Mouse (Mus musculus): Measurements from ENCODE around the gene Mpig6b. TPM values are rescaled to one million over a fixed set of nuclear protein-coding genes. Genes with fewer than 3 reads are reported as not detected.

Gene Mpig6b
- polyA plus RNA-seq, 1 experiment from 2014 or later = 1.8 TPM

DNA sequence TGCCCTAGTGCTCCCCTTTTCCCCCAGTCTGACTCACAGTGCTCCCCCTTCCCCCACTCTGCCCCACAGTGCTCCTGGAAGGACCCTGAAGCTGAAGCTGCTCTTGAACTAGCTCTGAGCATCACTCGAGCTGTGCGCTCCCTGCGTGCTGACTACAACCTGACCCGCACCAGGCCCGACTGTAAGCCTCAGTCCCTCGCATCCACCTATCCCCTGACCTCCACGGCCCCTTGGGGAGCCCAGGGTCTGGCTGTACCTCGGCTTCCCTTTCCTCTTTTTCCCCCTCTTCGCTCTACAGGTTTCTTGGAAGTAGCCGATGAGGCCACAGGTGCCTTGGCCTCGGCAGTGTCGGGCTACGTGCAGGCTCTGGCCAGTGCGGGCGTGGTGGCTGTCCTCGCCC is 50.7 kb downstream of the Mpig6b start:
- peaks cover 46% of the 10 kb centered on the region for H3K36me3 ChIP-seq (ENCODE audit: control insufficient read depth, insufficient read depth, low read length)
- H3K27ac ChIP-seq (ENCODE audit: low read depth, low read length) = no peak overlapping the region
- H3K4me1 ChIP-seq (ENCODE audit: control insufficient read depth, insufficient read depth, low read length) = peaks cover 8% of the 10 kb centered on the region; the same call in 1 of the 2 replicates
- ATAC-seq (replicated peaks; ENCODE audit: insufficient number of reproducible peaks, low FRiP score, low TSS enrichment) = no peak
- no peaks in the 10 kb centered on the region for H3K9me3 ChIP-seq (replicated peaks; ENCODE audit: control insufficient read depth, low read length)
- 90% methylated on average over 16 of the region's 16 CpGs for WGBS (ENCODE audit: insufficient replicate concordance)
- no peaks in the 10 kb centered on the region for H3K27me3 ChIP-seq (ENCODE audit: control insufficient read depth, insufficient read depth, low read length)
- no peak overlapping the region for H3K4me3 ChIP-seq (ENCODE audit: low read depth, low read length)
- H3K9ac ChIP-seq (ENCODE audit: low read depth, low read length) = no peak overlapping the region
- no peak overlapping the region for H3K4me2 ChIP-seq

DNA sequence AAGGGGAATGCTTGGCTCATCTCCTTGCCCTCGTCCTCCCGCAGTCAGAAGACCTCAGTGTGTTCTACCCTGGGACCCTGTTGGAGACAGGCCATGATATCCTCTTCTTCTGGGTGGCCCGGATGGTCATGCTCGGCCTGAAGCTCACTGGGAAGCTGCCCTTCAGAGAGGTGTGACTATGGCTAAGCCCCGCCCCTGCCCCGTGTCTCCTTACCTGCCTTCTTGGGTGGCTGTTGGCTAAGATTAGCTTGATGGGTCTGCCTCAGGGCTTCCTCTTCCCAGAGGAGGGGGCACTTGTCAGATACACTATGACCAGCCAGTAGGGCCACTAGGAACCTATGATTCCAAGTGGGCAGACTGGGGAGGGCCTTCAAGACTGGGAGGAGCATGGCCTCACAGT is 52.8 kb downstream of the Mpig6b start:
- no peaks in the 10 kb centered on the region for H3K9me3 ChIP-seq (replicated peaks; ENCODE audit: control insufficient read depth, low read length)

More for the DNA sequence above, 52.8 kb downstream of the Mpig6b start:
- Histone ChIP-seq H3K4me2 (no peak overlapping the region), H3K4me1 (ENCODE audit: control insufficient read depth, insufficient read depth, low read length) (peaks cover 8% of the 10 kb centered on the region; the same call in 1 of the 2 replicates), H3K9ac (ENCODE audit: low read depth, low read length) (no peak overlapping the region), H3K27me3 (ENCODE audit: control insufficient read depth, insufficient read depth, low read length) (no peaks in the 10 kb centered on the region), H3K27ac (ENCODE audit: low read depth, low read length) (no peak overlapping the region), H3K36me3 (ENCODE audit: control insufficient read depth, insufficient read depth, low read length) (peaks cover 55% of the 10 kb centered on the region), H3K4me3 (ENCODE audit: low read depth, low read length) (no peak overlapping the region)
- 74% methylated on average over 6 of the region's 6 CpGs for WGBS (ENCODE audit: insufficient replicate concordance)
- ATAC-seq (replicated peaks; ENCODE audit: insufficient number of reproducible peaks, low FRiP score, low TSS enrichment) = no peak

Other genes with a start within 250 kb of the Mpig6b start
- gene Stk19, start 229.2 kb downstream of the Mpig6b start, polyA plus RNA-seq (2014; fragmentation: Nextera tagmentation; extraction: Ambion mirVana) = 15.7 and 17.8 TPM in 2 replicates
- gene Dxo, start 229.2 kb downstream of the Mpig6b start, polyA plus RNA-seq (2014; fragmentation: Nextera tagmentation; extraction: Ambion mirVana) = 37.3 and 38.7 TPM in 2 replicates
- gene Skiv2l, start 216.0 kb downstream of the Mpig6b start, polyA plus RNA-seq (2014; fragmentation: Nextera tagmentation; extraction: Ambion mirVana) = 24.3 and 30.3 TPM in 2 replicates
- 89.9 and 96.8 TPM in 2 replicates for gene Nelfe, start 215.8 kb downstream of the Mpig6b start, polyA plus RNA-seq (2014; fragmentation: Nextera tagmentation; extraction: Ambion mirVana)
- gene Cfb, start 203.7 kb downstream of the Mpig6b start, polyA plus RNA-seq (2014; fragmentation: Nextera tagmentation; extraction: Ambion mirVana) = 0.65 and 2.5 TPM in 2 replicates
- gene Zbtb12, start 186.7 kb downstream of the Mpig6b start, polyA plus RNA-seq (2014; fragmentation: Nextera tagmentation; extraction: Ambion mirVana) = 0.52 and 0.59 TPM in 2 replicates
- gene Gm20547, start 184.1 kb downstream of the Mpig6b start, polyA plus RNA-seq (2014; fragmentation: Nextera tagmentation; extraction: Ambion mirVana) = not detected in 2 replicates
- gene C2, start 167.9 kb downstream of the Mpig6b start, polyA plus RNA-seq (2014; fragmentation: Nextera tagmentation; extraction: Ambion mirVana) = 0.70 and 0.94 TPM in 2 replicates
- 32.4 and 42.3 TPM in 2 replicates for gene Ehmt2, start 167.7 kb downstream of the Mpig6b start, polyA plus RNA-seq (2014; fragmentation: Nextera tagmentation; extraction: Ambion mirVana)
- gene Slc44a4, start 151.7 kb downstream of the Mpig6b start, polyA plus RNA-seq (2014; fragmentation: Nextera tagmentation; extraction: Ambion mirVana) = 0.10 and 0.13 TPM in 2 replicates
- 16.0 and 16.6 TPM in 2 replicates for gene Neu1, start 134.9 kb downstream of the Mpig6b start, polyA plus RNA-seq (2014; fragmentation: Nextera tagmentation; extraction: Ambion mirVana)
- gene Hspa1b, start 106.9 kb downstream of the Mpig6b start, polyA plus RNA-seq (2014; fragmentation: Nextera tagmentation; extraction: Ambion mirVana) = 0.48 and 0.50 TPM in 2 replicates
- gene Gm20481, start 96.3 kb downstream of the Mpig6b start, polyA plus RNA-seq (2014; fragmentation: Nextera tagmentation; extraction: Ambion mirVana) = not detected in 2 replicates
- gene Hspa1a, start 94.0 kb downstream of the Mpig6b start, polyA plus RNA-seq (2014; fragmentation: Nextera tagmentation; extraction: Ambion mirVana) = 1.9 and 2.5 TPM in 2 replicates
- gene Hspa1l, start 93.5 kb downstream of the Mpig6b start, polyA plus RNA-seq (2014; fragmentation: Nextera tagmentation; extraction: Ambion mirVana) = 1.7 and 4.0 TPM in 2 replicates
- gene Lsm2, start 84.3 kb downstream of the Mpig6b start, polyA plus RNA-seq (2014; fragmentation: Nextera tagmentation; extraction: Ambion mirVana) = 162 and 169 TPM in 2 replicates
- 55.7 and 59.7 TPM in 2 replicates for gene Vars, start 65.2 kb downstream of the Mpig6b start, polyA plus RNA-seq (2014; fragmentation: Nextera tagmentation; extraction: Ambion mirVana)
- 0.20 and 0.27 TPM in 2 replicates for gene Vwa7, start 49.6 kb downstream of the Mpig6b start, polyA plus RNA-seq (2014; fragmentation: Nextera tagmentation; extraction: Ambion mirVana)
- gene Sapcd1, start 38.2 kb downstream of the Mpig6b start, polyA plus RNA-seq (2014; fragmentation: Nextera tagmentation; extraction: Ambion mirVana) = 1.8 and 2.1 TPM in 2 replicates
- gene Msh5, start 19.4 kb downstream of the Mpig6b start, polyA plus RNA-seq (2014; fragmentation: Nextera tagmentation; extraction: Ambion mirVana) = 4.4 and 4.6 TPM in 2 replicates
- 86.4 and 228 TPM in 2 replicates for gene Clic1, start 16.2 kb downstream of the Mpig6b start, polyA plus RNA-seq (2014; fragmentation: Nextera tagmentation; extraction: Ambion mirVana)
- gene Ddah2, start 7.1 kb downstream of the Mpig6b start, polyA plus RNA-seq (2014; fragmentation: Nextera tagmentation; extraction: Ambion mirVana) = 213 and 217 TPM in 2 replicates
- not detected in 2 replicates for gene Ly6g6c, start 796 bp downstream of the Mpig6b start, polyA plus RNA-seq (2014; fragmentation: Nextera tagmentation; extraction: Ambion mirVana)
- 0.42 TPM in 1 of 2 replicates, not detected in the other for gene Ly6g6e, start 10.7 kb upstream of the Mpig6b start, polyA plus RNA-seq (2014; fragmentation: Nextera tagmentation; extraction: Ambion mirVana)
- 2.0 and 2.2 TPM in 2 replicates for gene Ly6g6d, start 11.9 kb upstream of the Mpig6b start, polyA plus RNA-seq (2014; fragmentation: Nextera tagmentation; extraction: Ambion mirVana)
- 1.8 TPM in 2 replicates for gene Ly6g6f, start 19.4 kb upstream of the Mpig6b start, polyA plus RNA-seq (2014; fragmentation: Nextera tagmentation; extraction: Ambion mirVana)
- 47.4 and 51.2 TPM in 2 replicates for gene Abhd16a, start 23.1 kb upstream of the Mpig6b start, polyA plus RNA-seq (2014; fragmentation: Nextera tagmentation; extraction: Ambion mirVana)
- gene Ly6g5c, start 42.1 kb upstream of the Mpig6b start, polyA plus RNA-seq (2014; fragmentation: Nextera tagmentation; extraction: Ambion mirVana) = not detected in 2 replicates
- gene Ly6g5b, start 49.2 kb upstream of the Mpig6b start, polyA plus RNA-seq (2014; fragmentation: Nextera tagmentation; extraction: Ambion mirVana) = 0.36 and 0.56 TPM in 2 replicates
- 15.7 and 17.2 TPM in 2 replicates for gene Gpank1, start 55.3 kb upstream of the Mpig6b start, polyA plus RNA-seq (2014; fragmentation: Nextera tagmentation; extraction: Ambion mirVana)
- gene Csnk2b, start 55.9 kb upstream of the Mpig6b start, polyA plus RNA-seq (2014; fragmentation: Nextera tagmentation; extraction: Ambion mirVana) = 221 and 222 TPM in 2 replicates
- 8.4 and 10.8 TPM in 2 replicates for gene D17H6S53E, start 60.2 kb upstream of the Mpig6b start, polyA plus RNA-seq (2014; fragmentation: Nextera tagmentation; extraction: Ambion mirVana)
- gene Apom, start 65.9 kb upstream of the Mpig6b start, polyA plus RNA-seq (2014; fragmentation: Nextera tagmentation; extraction: Ambion mirVana) = 2.3 and 12.9 TPM in 2 replicates
- 72.5 and 77.4 TPM in 2 replicates for gene Bag6, start 69.0 kb upstream of the Mpig6b start, polyA plus RNA-seq (2014; fragmentation: Nextera tagmentation; extraction: Ambion mirVana)
- gene Prrc2a, start 98.7 kb upstream of the Mpig6b start, polyA plus RNA-seq (2014; fragmentation: Nextera tagmentation; extraction: Ambion mirVana) = 128 and 163 TPM in 2 replicates
- 2.7 and 4.2 TPM in 2 replicates for gene Aif1, start 109.9 kb upstream of the Mpig6b start, polyA plus RNA-seq (2014; fragmentation: Nextera tagmentation; extraction: Ambion mirVana)
- gene Lst1, start 122.3 kb upstream of the Mpig6b start, polyA plus RNA-seq (2014; fragmentation: Nextera tagmentation; extraction: Ambion mirVana) = 4.9 and 5.0 TPM in 2 replicates
- 0.42 TPM in 1 of 2 replicates, not detected in the other for gene Ltb, start 128.3 kb upstream of the Mpig6b start, polyA plus RNA-seq (2014; fragmentation: Nextera tagmentation; extraction: Ambion mirVana)
- gene Tnf, start 135.8 kb upstream of the Mpig6b start, polyA plus RNA-seq (2014; fragmentation: Nextera tagmentation; extraction: Ambion mirVana) = not detected in 2 replicates
- not detected in 2 replicates for gene Lta, start 139.2 kb upstream of the Mpig6b start, polyA plus RNA-seq (2014; fragmentation: Nextera tagmentation; extraction: Ambion mirVana)
- 0.44 TPM in 1 of 2 replicates, not detected in the other for gene Gm16181, start 154.7 kb upstream of the Mpig6b start, polyA plus RNA-seq (2014; fragmentation: Nextera tagmentation; extraction: Ambion mirVana)
- gene Atp6v1g2, start 167.5 kb upstream of the Mpig6b start, polyA plus RNA-seq (2014; fragmentation: Nextera tagmentation; extraction: Ambion mirVana) = 9.3 and 10.1 TPM in 2 replicates
- gene Nfkbil1, start 169.6 kb upstream of the Mpig6b start, polyA plus RNA-seq (2014; fragmentation: Nextera tagmentation; extraction: Ambion mirVana) = 2.3 and 4.9 TPM in 2 replicates
- gene Ddx39b, start 175.6 kb upstream of the Mpig6b start, polyA plus RNA-seq (2014; fragmentation: Nextera tagmentation; extraction: Ambion mirVana) = 317 and 318 TPM in 2 replicates
- 21.0 and 29.1 TPM in 2 replicates for gene H2-D1, start 196.5 kb upstream of the Mpig6b start, polyA plus RNA-seq (2014; fragmentation: Nextera tagmentation; extraction: Ambion mirVana)

Data from heart, embryonic 11.5 days (tissue).